Mouse (Mus musculus): Measurements from ENCODE around the gene Bcl9. TPM values are rescaled to one million over a fixed set of nuclear protein-coding genes. Genes with fewer than 3 reads are reported as not detected.

The Bcl9 gene
- 5.4 and 13.9 TPM in 2 replicates for total RNA-seq (2014; fragmentation: Nextera tagmentation)
- total RNA-seq (2017) = 0.66 and 1.5 TPM in 2 replicates

DNA sequence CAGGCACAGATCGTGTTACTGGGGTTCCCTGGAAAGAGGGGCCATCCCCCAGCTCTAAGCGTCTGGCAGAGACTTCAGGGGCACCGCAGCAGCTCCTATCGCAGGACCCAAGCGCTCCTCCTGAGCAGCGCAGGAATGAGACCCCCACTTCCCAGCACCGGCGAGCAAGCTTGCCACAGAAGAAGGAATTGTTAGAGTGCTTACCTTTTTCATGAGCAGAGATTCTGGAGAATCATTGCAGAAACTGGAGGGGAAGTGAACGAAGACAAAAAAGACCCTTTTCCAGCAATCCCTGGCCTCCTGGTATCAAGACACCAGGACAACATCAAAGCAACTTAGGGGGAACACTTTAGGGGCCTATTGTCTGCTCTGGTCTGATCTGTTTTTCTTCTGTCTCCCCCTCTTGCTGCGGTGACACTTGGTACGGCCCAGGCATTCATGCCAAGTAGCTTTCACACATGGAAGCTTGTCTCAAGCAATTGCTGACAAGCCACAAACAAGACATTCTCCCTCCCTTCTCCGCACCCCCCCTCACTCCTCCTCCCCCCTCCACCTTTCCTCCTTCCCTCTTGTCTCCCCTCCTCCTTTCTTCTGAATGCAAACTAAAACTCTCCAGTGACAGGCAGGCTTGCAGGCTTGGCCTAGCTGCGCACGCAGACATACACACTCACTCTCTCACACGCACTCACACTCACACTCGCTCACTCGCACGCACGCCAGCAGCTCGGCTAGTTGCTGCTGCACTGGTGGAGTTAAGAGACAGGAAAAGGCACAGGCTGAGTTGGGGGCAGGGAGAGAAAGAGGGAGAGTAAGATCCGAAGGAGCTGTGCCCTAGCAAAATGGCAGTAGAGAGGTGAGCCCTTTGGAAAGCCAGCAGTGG lies at the start of gene Bcl9:
Bcl9 (minus strand) TSS at position 365 of the 880 bp plus-strand sequence.
- ATAC-seq (replicated peaks; ENCODE audit: low FRiP score, low TSS enrichment, poor library complexity, severe bottlenecking) = peak; percentile 80

DNA sequence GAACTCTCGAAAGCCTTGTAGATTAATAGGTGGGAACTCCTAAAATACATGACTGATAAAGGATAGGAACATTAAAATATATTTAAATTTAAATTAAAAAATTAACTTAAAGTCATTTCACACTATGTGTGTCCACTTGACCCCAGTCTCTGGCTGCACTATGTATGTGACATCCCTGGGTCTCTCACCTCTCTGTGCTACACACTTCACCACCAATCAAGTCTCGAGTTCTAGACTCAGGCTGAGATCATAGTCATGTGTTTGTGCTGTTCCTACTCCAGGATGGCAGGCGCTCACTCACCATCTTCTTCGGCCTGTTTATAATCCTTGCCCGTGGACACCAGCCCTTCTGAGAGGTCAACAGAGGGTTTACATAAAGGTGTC lies 41.5 kb upstream of the Bcl9 start:
- ATAC-seq (replicated peaks; ENCODE audit: low FRiP score, low TSS enrichment, poor library complexity, severe bottlenecking) = no peak

DNA sequence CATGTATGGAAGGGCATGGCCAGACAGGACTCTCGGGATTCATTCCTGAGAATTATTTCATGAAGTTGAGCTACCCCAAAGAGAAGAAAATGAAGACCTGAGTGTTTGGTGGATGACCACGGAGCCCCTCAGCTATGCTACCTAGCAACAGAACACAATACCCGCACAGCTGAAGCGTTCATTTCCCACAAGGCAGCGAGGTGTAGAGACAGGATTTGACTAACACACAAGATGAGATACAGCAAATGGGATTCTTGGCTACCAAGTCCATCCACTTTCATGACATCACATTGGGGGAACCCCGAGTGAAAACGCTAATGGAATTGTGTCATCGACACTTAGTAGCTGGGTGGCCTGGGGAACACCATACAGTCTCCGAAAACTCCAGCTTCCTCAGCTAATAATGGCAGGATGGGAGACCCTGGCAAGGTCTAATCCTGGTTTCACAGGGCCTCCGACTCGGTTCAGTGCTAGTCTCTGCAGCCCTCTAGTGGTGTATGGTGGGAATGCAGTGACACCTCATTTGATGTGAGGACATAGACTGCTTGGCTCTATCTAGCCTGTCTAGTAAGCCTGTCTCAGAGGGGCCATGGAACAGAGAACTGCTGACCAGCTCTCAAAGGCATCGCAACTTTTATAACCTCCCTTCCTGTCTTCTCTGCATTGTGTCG lies 40.9 kb upstream of the Bcl9 start:
- ATAC-seq (replicated peaks; ENCODE audit: low FRiP score, low TSS enrichment, poor library complexity, severe bottlenecking) = peak; percentile 88

- no peak for ATAC-seq (replicated peaks; ENCODE audit: low FRiP score, low TSS enrichment, poor library complexity, severe bottlenecking)
Observed at GRCm38 (mm10) chr3:97337306-97337705, 39.6 kb upstream of the Bcl9 start.

GRCm38 (mm10) chr3:97336331-97336730 lies 38.6 kb upstream of the Bcl9 start:
- no peak for ATAC-seq (replicated peaks; ENCODE audit: low FRiP score, low TSS enrichment, poor library complexity, severe bottlenecking)

GRCm38 (mm10) chr3:97334618-97335017 lies 36.9 kb upstream of the Bcl9 start:
- ATAC-seq (replicated peaks; ENCODE audit: low FRiP score, low TSS enrichment, poor library complexity, severe bottlenecking) = no peak

GRCm38 (mm10) chr3:97332172-97332571 lies 34.5 kb upstream of the Bcl9 start:
- no peak for ATAC-seq (replicated peaks; ENCODE audit: low FRiP score, low TSS enrichment, poor library complexity, severe bottlenecking)

GRCm38 (mm10) chr3:97327809-97328208 lies 30.1 kb upstream of the Bcl9 start:
- no peak for ATAC-seq (replicated peaks; ENCODE audit: low FRiP score, low TSS enrichment, poor library complexity, severe bottlenecking)

DNA sequence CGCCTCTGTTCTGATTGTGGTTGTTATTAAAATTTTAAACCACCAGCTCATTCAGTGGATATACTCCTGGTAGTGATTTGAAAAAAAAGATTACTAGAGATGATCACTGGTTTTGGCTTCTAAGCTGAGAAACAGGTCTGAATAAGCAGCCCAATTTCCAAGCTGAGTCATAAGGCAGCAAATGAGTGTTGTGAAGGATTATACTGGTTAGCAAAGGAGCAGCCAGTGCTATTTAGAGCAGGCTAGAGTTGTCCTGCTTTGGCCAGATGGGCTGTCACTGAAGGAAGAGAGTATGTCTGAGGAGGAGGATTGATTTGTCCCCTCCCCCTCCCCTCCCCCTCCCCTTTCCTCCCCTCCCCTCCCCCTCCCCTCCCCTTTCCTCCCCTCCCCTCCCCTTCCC lies 29.6 kb upstream of the Bcl9 start:
- ATAC-seq (replicated peaks; ENCODE audit: low FRiP score, low TSS enrichment, poor library complexity, severe bottlenecking) = no peak

- ATAC-seq (replicated peaks; ENCODE audit: low FRiP score, low TSS enrichment, poor library complexity, severe bottlenecking) = no peak
Observed at GRCm38 (mm10) chr3:97325621-97326345, 28.1 kb upstream of the Bcl9 start.

DNA sequence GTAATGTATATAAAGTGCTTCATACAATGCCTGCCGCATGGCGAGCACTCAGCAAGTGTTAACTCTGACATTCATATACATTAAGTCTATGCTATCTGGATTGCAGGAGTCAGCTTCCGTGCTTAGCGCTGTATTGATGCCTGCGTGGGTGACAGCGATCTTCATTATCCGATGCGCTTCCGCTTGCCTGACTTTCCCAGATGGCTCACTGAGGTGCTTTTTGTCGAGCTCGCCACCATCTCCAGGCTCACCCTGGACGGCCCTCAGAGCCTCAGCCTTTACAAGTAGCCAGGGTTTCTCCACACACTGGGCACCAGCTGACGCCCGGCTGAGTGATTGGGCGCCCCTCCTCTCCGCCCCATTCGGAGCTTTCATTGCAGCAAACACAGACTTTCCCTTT lies 26.3 kb upstream of the Bcl9 start:
- ATAC-seq (replicated peaks; ENCODE audit: low FRiP score, low TSS enrichment, poor library complexity, severe bottlenecking) = no peak

GRCm38 (mm10) chr3:97317302-97317701 lies 19.6 kb upstream of the Bcl9 start:
- ATAC-seq (replicated peaks; ENCODE audit: low FRiP score, low TSS enrichment, poor library complexity, severe bottlenecking) = no peak

GRCm38 (mm10) chr3:97313431-97313830 lies 15.7 kb upstream of the Bcl9 start:
- ATAC-seq (replicated peaks; ENCODE audit: low FRiP score, low TSS enrichment, poor library complexity, severe bottlenecking) = no peak

- ATAC-seq (replicated peaks; ENCODE audit: low FRiP score, low TSS enrichment, poor library complexity, severe bottlenecking) = no peak
Observed at GRCm38 (mm10) chr3:97311998-97312397, 14.3 kb upstream of the Bcl9 start.

DNA sequence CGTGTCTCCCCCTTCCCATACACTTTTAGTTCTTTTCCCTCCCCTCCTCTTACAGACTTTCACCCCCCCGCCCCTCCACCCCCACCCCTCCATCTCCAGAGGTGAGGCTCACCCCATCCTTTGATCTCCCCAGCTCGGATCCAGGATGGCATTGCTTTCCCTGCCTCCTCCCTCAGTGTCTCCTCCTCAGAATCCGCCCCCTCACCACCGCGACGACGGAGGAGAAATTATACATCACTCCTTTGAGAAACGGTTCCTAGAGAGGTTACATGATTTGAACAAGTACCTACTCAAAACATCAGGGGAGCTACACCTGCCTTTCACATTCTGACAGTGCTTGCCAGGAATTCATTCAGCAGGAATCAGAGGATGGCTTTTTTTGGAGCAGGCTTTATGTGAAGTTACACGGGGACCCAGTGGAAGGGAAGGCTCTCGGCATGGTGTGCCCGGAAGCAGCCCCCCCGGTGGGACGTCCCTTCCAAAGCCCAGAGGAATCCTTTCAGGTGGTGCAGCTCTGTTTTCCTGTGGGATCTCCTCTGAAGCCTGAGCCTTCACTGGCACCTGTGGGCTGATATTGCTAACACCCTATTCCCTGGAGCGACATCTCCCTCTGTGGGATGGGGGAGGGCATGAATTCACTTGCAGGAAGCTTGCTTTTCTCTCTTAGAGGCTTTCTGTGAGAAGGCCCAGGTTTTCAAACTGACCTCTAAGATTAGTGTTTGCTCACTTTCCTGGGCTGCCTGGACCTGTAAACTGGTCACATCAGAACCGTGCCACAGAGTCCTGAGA lies 12.2 kb upstream of the Bcl9 start:
- ATAC-seq (replicated peaks; ENCODE audit: low FRiP score, low TSS enrichment, poor library complexity, severe bottlenecking) = no peak

DNA sequence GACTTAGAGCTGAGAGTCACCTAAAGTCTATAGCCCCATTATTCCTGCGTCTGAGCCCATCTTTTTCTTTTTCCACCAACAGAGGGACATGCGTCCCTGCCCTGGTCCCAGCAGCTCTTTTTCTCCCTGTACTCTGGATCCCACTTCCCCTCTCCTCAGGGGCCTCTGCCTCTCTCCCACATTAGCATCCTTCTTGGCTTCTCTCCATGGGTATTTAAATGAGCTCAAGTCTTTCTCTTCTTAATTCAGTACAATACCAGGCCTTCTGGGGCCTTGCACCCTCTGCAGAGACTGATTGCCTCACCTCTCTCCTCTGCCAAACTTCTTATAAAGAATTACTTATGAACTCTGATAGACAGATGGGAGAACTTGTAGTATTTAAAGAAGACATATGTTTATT lies 10.7 kb upstream of the Bcl9 start:
- ATAC-seq (replicated peaks; ENCODE audit: low FRiP score, low TSS enrichment, poor library complexity, severe bottlenecking) = no peak

DNA sequence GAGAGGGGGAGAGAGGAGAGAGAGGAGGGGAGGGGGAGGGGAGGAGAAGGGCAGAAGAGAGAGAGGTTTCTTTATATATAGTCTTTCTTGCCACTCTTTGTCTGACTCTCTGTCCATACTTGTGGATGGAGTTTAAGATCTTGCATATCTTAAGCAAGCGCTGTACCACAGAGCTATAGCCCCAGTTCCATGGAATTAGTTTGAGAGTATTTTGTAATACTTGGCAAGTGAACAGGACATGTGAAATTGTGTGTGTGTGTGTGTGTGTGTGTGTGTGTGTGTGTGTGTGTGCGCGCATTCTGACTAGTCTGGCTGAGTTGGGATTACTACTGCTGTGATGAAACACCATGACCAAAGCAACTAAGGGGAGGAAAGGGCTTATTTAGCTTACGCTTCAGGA lies 8.2 kb upstream of the Bcl9 start:
- no peak for ATAC-seq (replicated peaks; ENCODE audit: low FRiP score, low TSS enrichment, poor library complexity, severe bottlenecking)

DNA sequence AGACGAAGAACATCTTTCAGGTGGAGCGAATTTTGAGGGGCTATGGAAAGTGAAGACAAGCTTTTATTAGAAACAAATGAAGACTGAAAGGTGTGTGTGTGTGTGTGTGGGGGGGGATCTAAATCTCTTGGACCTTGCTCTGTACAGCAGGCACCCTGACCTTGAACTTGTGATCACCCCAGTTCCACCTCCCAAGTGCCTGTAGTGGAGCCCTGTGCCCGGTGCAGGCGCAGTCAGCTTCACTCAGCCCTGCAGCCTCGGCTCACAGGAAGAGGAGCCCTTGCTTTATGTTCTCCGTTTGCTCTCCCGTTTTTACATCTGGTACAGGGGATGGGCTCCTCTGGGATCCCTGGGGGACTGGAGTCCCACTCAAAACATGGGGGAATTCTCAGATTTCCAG lies 3.9 kb upstream of the Bcl9 start:
- ATAC-seq (replicated peaks; ENCODE audit: low FRiP score, low TSS enrichment, poor library complexity, severe bottlenecking) = no peak

DNA sequence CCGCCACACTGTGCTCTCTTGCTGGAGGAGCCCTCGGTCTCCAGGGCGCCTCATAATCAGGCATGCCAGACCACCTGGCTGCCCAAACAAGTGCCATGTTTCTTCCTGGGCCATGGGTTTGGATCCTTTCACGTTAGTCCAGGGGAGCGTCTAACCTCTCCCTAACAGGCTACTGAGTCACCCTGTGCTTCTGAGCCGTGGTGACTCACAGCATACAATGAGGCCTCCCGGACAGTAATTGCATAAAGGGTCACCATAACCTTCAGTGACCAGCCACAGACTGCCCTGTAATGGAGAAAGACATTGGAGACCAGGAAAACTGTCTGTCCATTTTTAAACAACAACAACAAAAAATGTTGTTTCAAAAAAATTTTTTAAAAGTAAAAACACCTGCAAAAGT lies 2.7 kb upstream of the Bcl9 start:
- ATAC-seq (replicated peaks; ENCODE audit: low FRiP score, low TSS enrichment, poor library complexity, severe bottlenecking) = no peak

DNA sequence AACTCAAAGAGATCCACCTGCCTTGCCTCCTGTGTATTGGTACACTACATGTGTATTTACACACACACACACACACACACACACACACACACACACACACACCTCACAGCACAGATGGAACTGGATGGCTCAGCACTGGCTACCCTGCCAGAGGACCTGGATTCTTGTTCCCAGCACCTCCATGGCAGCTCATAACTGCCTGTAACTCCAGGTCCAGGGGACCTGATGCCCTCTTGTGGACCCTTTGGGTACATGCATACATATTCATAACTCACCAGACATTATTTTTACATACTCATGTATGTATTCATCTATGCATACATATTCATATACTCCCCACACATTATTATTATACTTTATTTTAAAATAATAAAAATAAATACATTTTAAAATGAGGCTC lies 2.2 kb upstream of the Bcl9 start:
- no peak for ATAC-seq (replicated peaks; ENCODE audit: low FRiP score, low TSS enrichment, poor library complexity, severe bottlenecking)
